22 mouse cellular contexts compared by ENCODE assay signal in the genomic region with DNA sequence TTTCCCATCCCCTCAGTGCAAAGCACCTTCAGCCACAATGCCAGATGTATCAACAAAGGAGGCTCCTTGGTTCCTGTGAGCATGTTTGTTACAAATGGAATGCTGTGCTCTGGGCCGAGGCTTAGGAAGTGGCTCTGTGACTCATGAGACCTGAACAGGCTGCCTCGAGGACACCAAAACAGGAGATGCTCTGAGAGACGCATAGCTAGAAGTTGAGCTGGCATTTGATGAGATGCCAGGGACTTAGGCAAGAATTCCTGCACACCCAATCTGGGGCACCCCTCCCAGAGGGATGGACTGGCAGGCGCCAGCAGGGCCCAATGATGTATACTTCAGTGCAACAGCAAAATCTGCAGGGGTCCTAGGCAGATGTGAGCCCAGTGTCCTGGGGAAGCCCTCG. TPM values are rescaled to one million over a fixed set of nuclear protein-coding genes. Genes with fewer than 3 reads are reported as not detected.
DNase-seq lines count a peak whose midpoint lies in the region; ATAC-seq lines count a peak whose summit lies in the region.
"Had no signal": no experiment of that assay in that cellular context is flagged by ENCODE, and none has a peak within 500 bp of the region (broad histone marks: within the 10 kb centered on the region; RNA-seq: fewer than 3 reads in every experiment).

No protein-coding gene starts in this region.

- no peaks in the 10 kb centered on the region for H3K36me3 ChIP-seq in heart, embryonic 10.5 days
- H3K36me3 ChIP-seq: forebrain, embryonic 15.5 days; hindbrain, embryonic 15.5 days; limb, embryonic 12.5 days; liver, embryonic 13.5 days; lung, embryonic 15.5 days had no signal

- H3K4me3 ChIP-seq in heart, embryonic 10.5 days, result no peak overlapping the region
- H3K4me3 ChIP-seq: forebrain, embryonic 15.5 days; hindbrain, embryonic 15.5 days; limb, embryonic 12.5 days; liver, embryonic 13.5 days; lung, embryonic 15.5 days; megakaryocyte, embryonic 14.5 days had no signal

- H3K27ac ChIP-seq in heart, embryonic 10.5 days, result no peak overlapping the region
- H3K27ac ChIP-seq: forebrain, embryonic 15.5 days; hindbrain, embryonic 15.5 days; limb, embryonic 12.5 days; liver, embryonic 13.5 days; lung, embryonic 15.5 days had no signal

- H3K27me3 ChIP-seq in heart, embryonic 10.5 days (ENCODE audit: insufficient read depth, poor library complexity, severe bottlenecking), result no peaks in the 10 kb centered on the region
- H3K27me3 ChIP-seq: forebrain, embryonic 15.5 days; hindbrain, embryonic 15.5 days; liver, embryonic 13.5 days; lung, embryonic 15.5 days had no signal

- no peaks in the 10 kb centered on the region for H3K9me3 ChIP-seq in heart, embryonic 10.5 days
- H3K9me3 ChIP-seq: forebrain, embryonic 15.5 days; hindbrain, embryonic 15.5 days; limb, embryonic 12.5 days; liver, embryonic 13.5 days; lung, embryonic 15.5 days had no signal

- no peaks in the 10 kb centered on the region for H3K4me1 ChIP-seq in heart, embryonic 10.5 days
- H3K4me1 ChIP-seq: liver, embryonic 13.5 days; lung, embryonic 15.5 days; megakaryocyte, embryonic 14.5 days had no signal

- no peak for DNase-seq in frontal cortex, postnatal 14 days (ENCODE audit: low spot score in 2 of 2)
- DNase-seq in 3T3-L1 (ENCODE audit: low read depth, low spot score), result peak; percentile 97
- peak; percentile 86 for DNase-seq in adrenal gland, adult 2 months
- peak; percentile 53 for DNase-seq in fibroblast of lung, adult 2 months (ENCODE audit: low read depth)
- no peak for DNase-seq in lung, postnatal 14 days
- no peak for DNase-seq in heart, embryonic 10.5 days (ENCODE audit: low spot score)
- DNase-seq: B cell, adult 2 months; cerebellum, postnatal 10 days; heart, postnatal 14 days; kidney, adult 18-20 months; kidney, postnatal 14 days; liver, embryonic 13.5 days; right cerebral cortex, postnatal 14 days; thymus, postnatal 36 days had no signal

- 55% methylated on average over 5 of the region's 5 CpGs for WGBS in heart, embryonic 10.5 days

- peak; percentile 39; the same call in 1 of the 2 replicates for ATAC-seq in frontal cortex, adult (ENCODE audit: low TSS enrichment)
- ATAC-seq in megakaryocyte, adult 5-6 weeks (ENCODE audit: poor library complexity, severe bottlenecking), result no peak
- ATAC-seq: forebrain, embryonic 15.5 days; midbrain, embryonic 16.5 days had no signal

RNA-seq across cellular contexts. Expression of a gene that starts 43.9 kb away (rescaled TPM):
- under 1 TPM; 0.17 to 0.69 TPM for total RNA-seq in adrenal gland, adult 2 months (2021)
- 0.19 and 0.28 TPM in 2 replicates for polyA plus RNA-seq in adrenal gland, adult 2 months (2012; rRNA removed)
- total RNA-seq in megakaryocyte, adult 5-6 weeks (2015), result not detected in 2 replicates
- not detected in 2 replicates for total RNA-seq in megakaryocyte, adult 5-6 weeks (2017)
- 0.85 and 1.1 TPM in 2 replicates for polyA plus RNA-seq in heart, embryonic 10.5 days (2016; fragmentation: Nextera tagmentation; extraction: Ambion mirVana)

RNA-seq across cellular contexts. Expression of a gene that starts 45.7 kb away (rescaled TPM):
- 100 to 1,000 TPM; 153 to 218 TPM for total RNA-seq in adrenal gland, adult 2 months (2021)
- 14.0 and 18.3 TPM in 2 replicates for polyA plus RNA-seq in adrenal gland, adult 2 months (2012; rRNA removed)
- 124 and 125 TPM in 2 replicates for total RNA-seq in megakaryocyte, adult 5-6 weeks (2015)
- total RNA-seq in megakaryocyte, adult 5-6 weeks (2017), result 208 and 212 TPM in 2 replicates
- 595 and 738 TPM in 2 replicates for polyA plus RNA-seq in heart, embryonic 10.5 days (2016; fragmentation: Nextera tagmentation; extraction: Ambion mirVana)

Comparison
In these comparisons a context has a peak if more than half of its experiments do, and no peak if none do; other contexts are left out.
1. DNase-seq: peak in 3T3-L1 (single experiment), adrenal gland, adult 2 months (single experiment) and fibroblast of lung, adult 2 months (single experiment); none in frontal cortex, postnatal 14 days (0 of 2), lung, postnatal 14 days (single experiment) and heart, embryonic 10.5 days (single experiment).